Mouse (Mus musculus) liver, postnatal 0 days (tissue): Measurements from ENCODE around the gene Cyth4.

Source experiments
- CTCF ChIP-seq: sonication (generic); IDR thresholded peaks from 2 replicates; pipeline ENCODE4 v1.5.1; 2016; ENCODE audit warnings: antibody characterized with exemption, low read depth
- EP300 ChIP-seq: IDR thresholded peaks from 2 replicates; pipeline ENCODE4 v1.6.1; 2016; ENCODE audit warnings: antibody characterized with exemption, low read depth, mild to moderate bottlenecking

GRCm38 (mm10) chr15:78563344-78563743, 33.5 kb upstream of the Cyth4 start:
- TF ChIP-seq CTCF, result no peak
- TF ChIP-seq EP300, result no peak
